Mouse (Mus musculus) midbrain, postnatal 0 days (tissue): ENCODE data around the gene Riok1. TPM values are rescaled to one million over a fixed set of nuclear protein-coding genes. Genes with fewer than 3 reads are reported as not detected.

Source experiments
- ATAC-seq: fragments of 200-750 bp; cut with Nextera tagmentation; 2 replicates; pipeline ENCODE4 v1.8.0; 2017; ENCODE audit warnings: moderate number of reproducible peaks, mild to moderate bottlenecking, moderate TSS enrichment, moderate library complexity; ENCODE audit not compliant: low FRiP score
- DNase-seq: peaks from one replicate; pipeline ENCODE4 v3.0.0-alpha.2; 2015; ENCODE audit warnings: low spot score
- H3K27ac ChIP-seq: fragments of 300-500 bp; sonication (generic); 2 replicates; pipeline ENCODE4 v1.5.1; 2014; ENCODE audit warnings: low read depth, mild to moderate bottlenecking, low read length, mixed read lengths
- H3K27me3 ChIP-seq: fragments of 300-500 bp; sonication (generic); 2 replicates; pipeline ENCODE4 v1.6.1; 2014; ENCODE audit warnings: low read length, control low read depth, mixed read lengths; ENCODE audit not compliant: insufficient read depth
- H3K36me3 ChIP-seq: fragments of 300-500 bp; sonication (generic); 2 replicates; pipeline ENCODE4 v1.6.1; 2014; ENCODE audit warnings: low read length, control low read depth, mixed read lengths; ENCODE audit not compliant: insufficient read depth
- H3K4me1 ChIP-seq: fragments of 300-500 bp; sonication (generic); 2 replicates; pipeline ENCODE4 v1.6.1; 2014; ENCODE audit warnings: mild to moderate bottlenecking, control low read depth, antibody characterized with exemption, low read length, mixed read lengths; ENCODE audit not compliant: insufficient read depth
- H3K4me2 ChIP-seq: fragments of 300-500 bp; sonication (generic); 2 replicates; pipeline ENCODE4 v1.6.1; 2014; ENCODE audit warnings: low read depth, mild to moderate bottlenecking, low read length, mixed read lengths; ENCODE audit not compliant: poor library complexity, severe bottlenecking
- H3K4me3 ChIP-seq: fragments of 300-500 bp; sonication (generic); 2 replicates; pipeline ENCODE4 v1.5.1; 2014; ENCODE audit warnings: low read depth, mild to moderate bottlenecking, low read length, moderate library complexity
- H3K9ac ChIP-seq: fragments of 300-500 bp; sonication (generic); replicated peaks from 2 replicates; pipeline ENCODE4 v1.6.1; 2014; ENCODE audit warnings: mild to moderate bottlenecking, low read length, moderate library complexity, mixed read lengths; ENCODE audit not compliant: poor library complexity, severe bottlenecking
- H3K9me3 ChIP-seq: fragments of 300-500 bp; sonication (generic); 2 replicates; pipeline ENCODE4 v1.6.1; 2016; ENCODE audit warnings: low read length, control low read depth
- CTCF ChIP-seq: IDR thresholded peaks from 2 replicates; pipeline ENCODE4 v1.5.1; 2016; ENCODE audit warnings: antibody characterized with exemption, mild to moderate bottlenecking
- WGBS: fragments of 180-500 bp; shearing (Covaris S2); extraction: QIAGEN DNeasy Blood & Tissue Kit; methylation state at CpG from one replicate; pipeline ENCODE4 v1.1.7; 2014; 5-methylcytosine and 5-hydroxymethylcytosine counted together
- polyA plus RNA-seq: library from polyadenylated mRNA; unstranded; fragments of >200 nt; fragmentation: Nextera tagmentation; extraction: Ambion mirVana; gene quantifications from 2 replicates; pipeline ENCODE4 v1.2.1, GENCODE M21; 2015
- total RNA-seq: library from RNA; depleted of rRNA; stranded (reverse); fragments of >200 nt; gene quantifications from 2 replicates; pipeline ENCODE4 v1.2.3, GENCODE M21; 2014

The Riok1 gene
- total and polyA plus RNA-seq, 2 experiments from 2014 or later, result 24.5 to 44.3 TPM

DNA sequence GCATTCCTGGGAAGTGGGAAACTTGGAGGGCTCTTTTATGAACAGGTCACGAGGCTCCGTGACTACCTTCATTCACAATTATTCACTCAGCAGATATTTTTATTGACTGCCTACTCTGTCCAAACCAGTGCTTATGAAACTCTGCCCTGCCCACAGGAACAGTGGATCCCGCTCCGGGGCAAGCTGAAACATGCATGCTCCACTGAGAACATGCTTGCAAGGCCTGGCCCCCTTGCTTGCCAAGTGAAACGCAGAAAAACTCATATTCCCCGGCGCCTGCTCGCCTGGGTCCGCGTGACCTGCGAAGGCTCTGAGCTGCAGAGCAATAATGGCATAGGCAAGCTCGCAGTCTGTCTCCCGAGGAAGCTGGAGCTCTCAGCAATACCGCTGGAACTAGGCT, 43.9 kb downstream of the Riok1 start:
- no peak for ATAC-seq
- Histone ChIP-seq H3K9ac (no peak overlapping the region), H3K4me2 (no peak overlapping the region), H3K27me3 (no peaks in the 10 kb centered on the region), H3K4me1 (no peaks in the 10 kb centered on the region), H3K4me3 (no peak overlapping the region), H3K27ac (no peak overlapping the region), H3K36me3 (no peaks in the 10 kb centered on the region), H3K9me3 (no peaks in the 10 kb centered on the region)
- no peak for DNase-seq
- 93% methylated on average over 14 of the region's 14 CpGs for WGBS
- no peak for TF ChIP-seq CTCF

GRCm38 (mm10) chr13:38081161-38081560, 44.4 kb downstream of the Riok1 start:
- DNase-seq (no peak), ATAC-seq (no peak)
- Histone ChIP-seq H3K36me3 (no peaks in the 10 kb centered on the region), H3K4me3 (no peak overlapping the region), H3K4me1 (no peaks in the 10 kb centered on the region), H3K9me3 (no peaks in the 10 kb centered on the region), H3K27ac (no peak overlapping the region), H3K4me2 (no peak overlapping the region), H3K9ac (no peak overlapping the region), H3K27me3 (no peaks in the 10 kb centered on the region)
- no peak for TF ChIP-seq CTCF
- 75% methylated on average over 7 of the region's 7 CpGs for WGBS

- Histone ChIP-seq H3K9me3 (no peaks in the 10 kb centered on the region), H3K9ac (no peak overlapping the region), H3K27me3 (no peaks in the 10 kb centered on the region), H3K4me2 (no peak overlapping the region), H3K4me3 (no peak overlapping the region), H3K36me3 (no peaks in the 10 kb centered on the region), H3K27ac (no peak overlapping the region), H3K4me1 (no peaks in the 10 kb centered on the region)
- DNase-seq (no peak), ATAC-seq (no peak)
- TF ChIP-seq CTCF, result no peak
- WGBS, result 74% methylated on average over 3 of the region's 3 CpGs
Observed at GRCm38 (mm10) chr13:38086711-38087110, 49.9 kb downstream of the Riok1 start.

DNA sequence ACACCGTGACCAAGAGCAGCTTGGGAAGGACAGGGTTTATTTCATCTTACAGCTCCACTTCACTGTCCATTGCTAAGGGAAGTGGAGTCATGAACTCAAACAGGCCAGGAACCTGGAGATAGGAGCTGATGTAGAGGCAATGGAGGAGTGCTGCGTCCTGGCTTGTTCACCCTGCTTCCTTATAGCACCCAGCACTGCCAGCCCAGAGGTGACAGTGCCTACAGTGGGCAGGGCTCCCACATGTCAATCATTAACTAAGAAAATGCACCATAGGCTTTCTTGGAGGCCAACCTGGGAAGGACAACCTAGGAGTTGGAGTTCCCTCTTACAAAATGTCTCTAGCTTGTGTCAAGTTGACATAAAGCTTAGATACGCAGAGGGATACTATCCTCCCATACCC, 51.2 kb downstream of the Riok1 start:
- H3K36me3 ChIP-seq, result no peaks in the 10 kb centered on the region
- no peak overlapping the region for H3K9ac ChIP-seq
- no peaks in the 10 kb centered on the region for H3K27me3 ChIP-seq
- WGBS, result 92% methylated on average over 3 of the region's 3 CpGs
- no peak overlapping the region for H3K4me2 ChIP-seq
- DNase-seq (no peak), ATAC-seq (no peak)
- no peak overlapping the region for H3K4me3 ChIP-seq
- H3K4me1 ChIP-seq, result no peaks in the 10 kb centered on the region
- no peak for TF ChIP-seq CTCF
- H3K9me3 ChIP-seq, result no peaks in the 10 kb centered on the region
- H3K27ac ChIP-seq, result no peak overlapping the region

GRCm38 (mm10) chr13:38089449-38089848, 52.7 kb downstream of the Riok1 start:
- Histone ChIP-seq H3K27me3 (no peaks in the 10 kb centered on the region), H3K36me3 (no peaks in the 10 kb centered on the region), H3K27ac (no peak overlapping the region), H3K4me3 (no peak overlapping the region), H3K4me2 (no peak overlapping the region), H3K9ac (no peak overlapping the region), H3K4me1 (no peaks in the 10 kb centered on the region), H3K9me3 (no peaks in the 10 kb centered on the region)
- no peak for ATAC-seq
- no peak for DNase-seq
- WGBS, result 91% methylated on average over 6 of the region's 6 CpGs
- TF ChIP-seq CTCF, result no peak

DNA sequence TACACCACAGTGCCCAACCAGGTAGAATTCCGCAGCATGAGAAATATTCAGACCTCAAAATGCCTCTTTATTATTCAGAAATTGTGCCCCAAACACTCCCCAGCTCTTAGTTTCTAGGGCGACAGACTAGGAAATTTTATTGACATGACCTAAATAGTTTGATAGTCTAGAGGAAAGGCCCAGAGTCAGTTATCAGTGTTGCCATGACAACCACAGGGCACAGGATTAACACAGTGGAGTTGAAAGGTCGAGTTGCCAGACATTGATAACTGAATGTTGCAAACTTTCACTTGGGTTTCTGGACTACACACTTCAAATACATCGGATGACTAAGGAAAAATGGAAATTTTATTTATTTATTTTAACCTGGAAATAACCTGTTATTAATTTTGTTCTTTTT, 53.1 kb downstream of the Riok1 start:
- Histone ChIP-seq H3K9ac (no peak overlapping the region), H3K36me3 (no peaks in the 10 kb centered on the region), H3K27me3 (no peaks in the 10 kb centered on the region), H3K4me1 (no peaks in the 10 kb centered on the region), H3K9me3 (no peaks in the 10 kb centered on the region), H3K4me3 (no peak overlapping the region), H3K4me2 (no peak overlapping the region), H3K27ac (no peak overlapping the region)
- WGBS, result 53% methylated on average over 4 of the region's 4 CpGs
- no peak for TF ChIP-seq CTCF
- DNase-seq (no peak), ATAC-seq (no peak)
